Mouse (Mus musculus): ENCODE data around the gene Gm2663.

DNA sequence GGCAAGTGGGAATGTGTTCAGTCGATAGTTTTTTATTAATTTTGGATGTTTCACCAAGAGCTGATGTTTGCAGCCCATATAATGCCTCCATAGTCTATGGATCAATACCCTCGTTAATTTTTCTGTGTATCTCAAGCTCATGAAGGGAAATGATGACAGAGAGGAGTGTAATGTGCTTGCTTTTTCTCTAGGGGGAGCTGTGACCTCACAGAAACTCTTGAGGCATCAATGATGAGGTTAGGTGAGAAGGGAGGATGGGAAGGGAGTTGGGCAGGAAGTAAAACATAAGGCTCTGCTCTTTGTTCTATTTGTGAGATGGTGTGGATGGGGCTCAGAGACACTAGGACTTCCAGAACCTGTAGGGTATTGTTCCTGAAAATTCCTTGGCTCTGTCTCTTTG lies 47.3 kb upstream of the Gm2663 start:
- TF ChIP-seq CTCF (IDR thresholded peaks at IDR 0.05; ENCODE audit: low read depth, low read length) (no peak), POLR2A (IDR thresholded peaks at IDR 0.05; ENCODE audit: borderline replicate concordance, low read depth, low read length) (no peak)

Data from bone marrow macrophage, adult 2 months (primary cell).